Mouse (Mus musculus) macrophage (primary cell): ENCODE measurements around the gene Efnb2. TPM values are rescaled to one million over a fixed set of nuclear protein-coding genes. Genes with fewer than 3 reads are reported as not detected.

Experiments used
- H3K27ac ChIP-seq: fragments of 350-480 bp; formaldehyde crosslinking; 2 replicates; pipeline ENCODE4 v1.9.0; 2021
- H3K36me3 ChIP-seq: fragments of 350-480 bp; formaldehyde crosslinking; 2 replicates; pipeline ENCODE4 v1.9.0; 2021; ENCODE audit errors: inconsistent target
- H3K4me3 ChIP-seq: fragments of 350-480 bp; formaldehyde crosslinking; 2 replicates; pipeline ENCODE4 v1.9.0; 2021; ENCODE audit errors: inconsistent target
- H3K79me2 ChIP-seq: fragments of 350-480 bp; formaldehyde crosslinking; 2 replicates; pipeline ENCODE4 v1.9.0; 2021; ENCODE audit errors: inconsistent target
- WGBS: methylation state at CpG from one replicate; pipeline ENCODE4 v1.1.7; 2026; ENCODE audit warnings: inconsistent platforms; ENCODE audit not compliant: missing documents; 5-methylcytosine and 5-hydroxymethylcytosine counted together
- polyA plus RNA-seq: library from polyadenylated mRNA; stranded (reverse); fragments of 250-400 nt; gene quantifications from 3 replicates; pipeline ENCODE4 v1.2.4, GENCODE M21; 2018; ENCODE audit warnings: inconsistent platforms

Efnb2 gene
- polyA plus RNA-seq, 1 experiment from 2014 or later, result 0.17 TPM

GRCm38 (mm10) chr8:8660307-8661098 lies 539 bp downstream of the Efnb2 start:
- H3K4me3 ChIP-seq, result no peak overlapping the region
- H3K79me2 ChIP-seq, result no peaks in the 10 kb centered on the region
- no peak overlapping the region for H3K27ac ChIP-seq
- WGBS, result 2% methylated on average over 70 of the region's 88 CpGs
- H3K36me3 ChIP-seq, result no peaks in the 10 kb centered on the region

- Histone ChIP-seq H3K4me3 (no peak overlapping the region), H3K27ac (no peak overlapping the region), H3K79me2 (no peaks in the 10 kb centered on the region), H3K36me3 (no peaks in the 10 kb centered on the region)
- WGBS, result 8% methylated on average over 53 of the region's 53 CpGs
Observed at GRCm38 (mm10) chr8:8659503-8660306, 1.3 kb downstream of the Efnb2 start.

- no peak overlapping the region for H3K4me3 ChIP-seq
- no peaks in the 10 kb centered on the region for H3K79me2 ChIP-seq
- no peak overlapping the region for H3K27ac ChIP-seq
- 27% methylated on average over 19 of the region's 19 CpGs for WGBS
- H3K36me3 ChIP-seq, result no peaks in the 10 kb centered on the region
Observed at GRCm38 (mm10) chr8:8658426-8659224, 2.4 kb downstream of the Efnb2 start.

DNA sequence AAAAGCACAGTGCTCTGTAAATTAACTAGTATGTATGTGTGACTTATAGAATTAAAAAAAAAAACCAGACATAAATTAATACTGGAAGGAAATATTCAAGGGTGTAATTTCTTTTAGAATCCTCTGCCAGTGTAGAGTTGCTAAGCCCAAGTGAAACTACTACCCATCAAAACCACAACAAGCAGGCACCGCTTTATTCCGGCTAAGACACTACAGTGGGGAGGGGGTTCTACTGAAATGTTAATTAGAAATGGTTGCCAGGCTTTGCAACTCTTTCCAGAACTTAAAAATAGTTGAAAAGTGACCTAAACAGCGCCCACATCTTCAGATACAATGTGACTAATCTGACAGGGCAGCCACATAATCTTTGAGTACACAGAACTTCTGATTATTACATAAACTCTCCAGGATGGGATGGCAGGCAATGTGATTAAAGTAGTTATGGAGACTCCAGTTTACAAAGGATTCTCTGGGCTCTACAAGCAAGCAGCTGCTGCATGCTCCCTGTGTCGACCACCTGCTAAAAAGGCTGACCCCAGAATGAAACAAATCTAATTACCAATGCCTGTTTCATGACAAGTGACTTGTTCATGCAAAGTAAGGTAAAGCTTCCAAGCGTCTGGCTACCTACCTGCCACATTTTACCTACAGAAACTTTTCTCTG lies 3.2 kb downstream of the Efnb2 start:
- WGBS, result 97% methylated on average over 5 of the region's 5 CpGs
- Histone ChIP-seq H3K36me3 (no peaks in the 10 kb centered on the region), H3K27ac (no peak overlapping the region), H3K79me2 (no peaks in the 10 kb centered on the region), H3K4me3 (no peak overlapping the region)

- H3K79me2 ChIP-seq, result no peaks in the 10 kb centered on the region
- WGBS, result 94% methylated on average over 14 of the region's 14 CpGs
- no peaks in the 10 kb centered on the region for H3K36me3 ChIP-seq
- no peak overlapping the region for H3K4me3 ChIP-seq
- no peak overlapping the region for H3K27ac ChIP-seq
Observed at GRCm38 (mm10) chr8:8656578-8657441, 4.2 kb downstream of the Efnb2 start.

DNA sequence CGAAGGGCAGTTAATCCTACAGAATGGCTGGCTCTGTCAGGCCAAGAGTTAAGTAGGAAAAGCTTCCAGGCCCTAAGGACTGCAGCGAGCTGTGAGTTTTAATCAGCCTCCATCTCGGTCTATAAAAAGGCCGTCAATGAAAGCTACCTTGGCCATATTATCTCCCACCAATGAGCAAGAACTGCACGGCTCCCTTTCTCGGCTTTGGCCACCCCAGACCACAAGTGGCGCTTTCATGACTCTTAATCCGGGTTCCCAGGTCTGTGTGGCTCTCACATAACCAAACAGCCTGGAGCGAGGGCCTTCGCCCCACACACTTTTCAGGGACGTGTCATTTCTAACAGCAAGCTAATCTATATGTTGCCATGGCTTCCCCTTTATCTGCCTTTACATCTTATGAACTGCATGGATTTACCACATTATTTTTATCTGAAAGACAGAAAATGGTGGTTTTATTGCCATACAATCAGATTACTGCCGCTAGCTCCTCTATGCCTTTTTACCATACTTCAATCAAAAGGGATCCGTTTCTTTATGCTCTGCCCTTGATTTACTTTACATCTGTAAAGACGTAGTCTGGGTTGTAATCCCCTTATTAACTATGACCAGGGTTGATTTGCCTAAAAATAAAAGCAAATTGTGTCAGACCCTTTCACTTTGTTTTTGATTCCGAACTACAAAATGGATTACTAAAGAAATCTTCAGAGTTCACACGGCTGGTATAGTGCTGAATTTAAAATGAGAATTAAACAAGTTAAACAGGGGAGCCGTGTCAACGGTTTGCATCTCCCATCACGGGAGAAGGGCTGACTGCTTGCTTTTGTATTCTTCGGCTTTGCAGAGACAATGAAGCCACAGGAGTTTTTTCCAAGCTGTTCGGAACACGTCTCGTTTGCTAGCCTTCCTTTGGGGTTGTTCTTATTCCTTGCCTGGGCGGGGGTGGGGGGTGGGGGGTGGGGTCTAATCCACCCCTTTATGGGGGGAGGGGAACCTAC lies 5.4 kb downstream of the Efnb2 start:
- 93% methylated on average over 24 of the region's 24 CpGs for WGBS

GRCm38 (mm10) chr8:8653906-8654489 lies 7.0 kb downstream of the Efnb2 start:
- Histone ChIP-seq H3K36me3 (no peaks in the 10 kb centered on the region), H3K79me2 (no peaks in the 10 kb centered on the region), H3K27ac (no peak overlapping the region), H3K4me3 (no peak overlapping the region)
- WGBS, result 46% methylated on average over 12 of the region's 12 CpGs

More for the DNA sequence above, 5.4 kb downstream of the Efnb2 start:
- H3K4me3 ChIP-seq, result no peak overlapping the region
- no peak overlapping the region for H3K27ac ChIP-seq
- H3K36me3 ChIP-seq, result no peaks in the 10 kb centered on the region
- H3K79me2 ChIP-seq, result no peaks in the 10 kb centered on the region

- Histone ChIP-seq H3K4me3 (no peak overlapping the region), H3K36me3 (no peaks in the 10 kb centered on the region), H3K79me2 (no peaks in the 10 kb centered on the region), H3K27ac (no peak overlapping the region)
- WGBS, result 18% methylated on average over 5 of the region's 5 CpGs
Observed at GRCm38 (mm10) chr8:8653343-8653742, 7.7 kb downstream of the Efnb2 start.

DNA sequence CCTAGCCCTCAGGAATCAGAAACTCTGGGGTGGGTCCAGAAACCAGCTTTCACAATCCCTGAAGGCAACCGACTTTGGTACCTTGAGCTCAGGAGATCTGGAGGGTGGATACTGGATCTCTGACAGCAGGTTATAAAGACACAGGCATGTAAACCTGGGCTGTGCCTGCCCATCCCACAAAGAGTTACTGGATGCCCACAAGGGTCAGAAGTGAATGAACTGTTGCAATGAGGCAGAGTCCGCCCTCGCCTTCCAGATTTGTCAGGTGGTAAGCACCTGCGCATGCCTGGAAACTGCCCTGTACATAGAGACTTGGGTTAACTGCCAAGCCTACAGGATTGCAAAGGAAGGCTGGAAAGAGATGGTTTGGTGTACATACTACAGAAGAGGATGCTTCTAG lies 8.7 kb downstream of the Efnb2 start:
- WGBS, result 91% methylated on average over 1 of the region's 4 CpGs
- H3K79me2 ChIP-seq, result no peaks in the 10 kb centered on the region
- H3K36me3 ChIP-seq, result no peaks in the 10 kb centered on the region
- no peak overlapping the region for H3K4me3 ChIP-seq
- no peak overlapping the region for H3K27ac ChIP-seq

DNA sequence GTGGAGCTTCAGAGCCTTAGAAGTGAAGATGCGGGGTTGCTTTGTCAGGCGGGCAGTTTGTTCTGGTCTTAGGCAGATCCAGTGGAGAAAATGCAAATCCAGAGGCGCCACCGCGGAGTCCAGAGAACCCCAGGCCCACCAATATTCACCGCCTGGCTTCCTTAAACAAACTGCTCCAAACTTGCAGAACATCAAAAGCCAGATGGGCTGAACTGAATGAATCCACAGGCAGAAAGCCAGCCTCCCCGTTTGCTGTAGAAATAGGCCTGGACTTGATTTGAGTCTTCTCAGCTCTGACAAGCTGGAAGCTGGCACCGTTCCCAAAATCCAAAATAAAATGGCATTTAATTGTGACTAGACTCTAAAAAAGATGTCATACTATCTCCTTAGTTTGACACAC lies 11.1 kb downstream of the Efnb2 start:
- no peaks in the 10 kb centered on the region for H3K79me2 ChIP-seq
- no peak overlapping the region for H3K27ac ChIP-seq
- 91% methylated on average over 8 of the region's 8 CpGs for WGBS
- no peak overlapping the region for H3K4me3 ChIP-seq
- H3K36me3 ChIP-seq, result no peaks in the 10 kb centered on the region

- no peak overlapping the region for H3K27ac ChIP-seq
- no peak overlapping the region for H3K4me3 ChIP-seq
- 70% methylated on average over 3 of the region's 3 CpGs for WGBS
- H3K79me2 ChIP-seq, result no peaks in the 10 kb centered on the region
- no peaks in the 10 kb centered on the region for H3K36me3 ChIP-seq
Observed at GRCm38 (mm10) chr8:8649536-8649935, 11.5 kb downstream of the Efnb2 start.

- 86% methylated on average over 7 of the region's 7 CpGs for WGBS
- Histone ChIP-seq H3K36me3 (no peaks in the 10 kb centered on the region), H3K79me2 (no peaks in the 10 kb centered on the region), H3K27ac (no peak overlapping the region), H3K4me3 (no peak overlapping the region)
Observed at GRCm38 (mm10) chr8:8648686-8649085, 12.4 kb downstream of the Efnb2 start.
